ENCODE assay signal across 31 mouse cellular contexts in genomic region chr16:37567113-37568050, GRCm38 (mm10). TPM values are rescaled to one million over a fixed set of nuclear protein-coding genes. Genes with fewer than 3 reads are reported as not detected.
A peak's percentile ranks its signal among the peaks of the same experiment; 100 is the strongest.
DNase-seq lines count a peak whose midpoint lies in the region; ATAC-seq and TF ChIP-seq lines count a peak whose summit lies in the region.
"Had no signal": no experiment of that assay in that cellular context is flagged by ENCODE, and none has a peak within 500 bp of the region (broad histone marks: within the 10 kb centered on the region; RNA-seq: fewer than 3 reads in every experiment).

No protein-coding gene starts in this region.

- peaks cover 29% of the 10 kb centered on the region for H3K36me3 ChIP-seq in heart, embryonic 12.5 days
- H3K36me3 ChIP-seq in midbrain, embryonic 15.5 days (replicated peaks): no peaks in the 10 kb centered on the region
- peaks cover 19% of the 10 kb centered on the region for H3K36me3 ChIP-seq in midbrain, embryonic 10.5 days
- peaks cover 3% of the 10 kb centered on the region; the same call in 1 of the 2 replicates for H3K36me3 ChIP-seq in forebrain, embryonic 14.5 days (ENCODE audit: control insufficient read depth, insufficient read depth, low read length)
- H3K36me3 ChIP-seq in intestine, postnatal 0 days (ENCODE audit: control insufficient read depth, insufficient read depth): peaks cover 30% of the 10 kb centered on the region; the same call in 1 of the 2 replicates
- H3K36me3 ChIP-seq: embryonic facial prominence, embryonic 15.5 days; neural tube, embryonic 15.5 days had no signal

- H3K9ac ChIP-seq in heart, embryonic 12.5 days: no peak overlapping the region
- no peak overlapping the region for H3K9ac ChIP-seq in midbrain, embryonic 15.5 days
- H3K9ac ChIP-seq in forebrain, embryonic 14.5 days (ENCODE audit: low read length): no peak overlapping the region
- no peak overlapping the region for H3K9ac ChIP-seq in intestine, postnatal 0 days (ENCODE audit: low read depth, low read length)
- H3K9ac ChIP-seq: embryonic facial prominence, embryonic 15.5 days; hindbrain, embryonic 13.5 days; limb, embryonic 12.5 days; liver, embryonic 13.5 days; neural tube, embryonic 15.5 days had no signal

- no peaks in the 10 kb centered on the region for H3K27me3 ChIP-seq in heart, embryonic 12.5 days (replicated peaks)
- H3K27me3 ChIP-seq in midbrain, embryonic 15.5 days (replicated peaks): no peaks in the 10 kb centered on the region
- H3K27me3 ChIP-seq in midbrain, embryonic 10.5 days (ENCODE audit: low read depth, poor library complexity, severe bottlenecking): no peaks in the 10 kb centered on the region
- H3K27me3 ChIP-seq in forebrain, embryonic 14.5 days (replicated peaks; ENCODE audit: control insufficient read depth, insufficient read depth, low read length): no peaks in the 10 kb centered on the region
- no peaks in the 10 kb centered on the region for H3K27me3 ChIP-seq in intestine, postnatal 0 days (replicated peaks; ENCODE audit: control insufficient read depth, insufficient read depth, low read length)
- H3K27me3 ChIP-seq: embryonic facial prominence, embryonic 15.5 days; hindbrain, embryonic 13.5 days; limb, embryonic 12.5 days; liver, embryonic 13.5 days; neural tube, embryonic 15.5 days had no signal

- peak; percentile 18 for DNase-seq in heart, adult 11 months
- no peak for DNase-seq in midbrain, embryonic 10.5 days (ENCODE audit: low spot score)
- DNase-seq in forebrain, embryonic 14.5 days (ENCODE audit: low spot score): no peak
- no peak for DNase-seq in thymus, postnatal 0 days (ENCODE audit: low spot score)
- DNase-seq: adrenal gland, adult 2 months; cerebellum, adult 8-10 months; cerebellum, postnatal 25 days; gastrocnemius, postnatal 25 days; heart, adult 18-20 months; heart, postnatal 4 days; kidney, adult 11 months; kidney, postnatal 14 days; liver, embryonic 13.5 days; lung, adult 2 months; lung, postnatal 10 days; retina, postnatal 1 day; right cerebral cortex, postnatal 14 days; thymus, adult 2 months; thymus, postnatal 4 days had no signal

- H3K9me3 ChIP-seq in heart, embryonic 12.5 days (replicated peaks): 0 out of 2 replicates have a peak, but pooled peaks cover under 1% of the 10 kb centered on the region
- H3K9me3 ChIP-seq in midbrain, embryonic 15.5 days: no peaks in the 10 kb centered on the region
- H3K9me3 ChIP-seq in midbrain, embryonic 10.5 days (replicated peaks): no peaks in the 10 kb centered on the region
- no peaks in the 10 kb centered on the region for H3K9me3 ChIP-seq in forebrain, embryonic 14.5 days (replicated peaks; ENCODE audit: control insufficient read depth, low read length)
- no peaks in the 10 kb centered on the region for H3K9me3 ChIP-seq in intestine, postnatal 0 days (ENCODE audit: control insufficient read depth)
- H3K9me3 ChIP-seq: embryonic facial prominence, embryonic 10.5 days; embryonic facial prominence, embryonic 15.5 days; hindbrain, embryonic 13.5 days; limb, embryonic 12.5 days; liver, embryonic 13.5 days; neural tube, embryonic 15.5 days had no signal

- no peak for ATAC-seq in heart, embryonic 12.5 days (ENCODE audit: insufficient number of reproducible peaks, low FRiP score)
- 0 out of 2 replicates have a peak, but pooled peaks have one; percentile 51 for ATAC-seq in midbrain, embryonic 15.5 days (replicated peaks)
- peak; percentile 50; the same call in 1 of the 2 replicates for ATAC-seq in forebrain, embryonic 14.5 days
- ATAC-seq in intestine, postnatal 0 days: no peak
- ATAC-seq: CD4-positive, CD25-positive, alpha-beta regulatory T cell, adult 4 months had no signal

- no peak overlapping the region for H3K4me3 ChIP-seq in heart, embryonic 12.5 days
- H3K4me3 ChIP-seq in midbrain, embryonic 15.5 days: no peak overlapping the region
- no peak overlapping the region for H3K4me3 ChIP-seq in midbrain, embryonic 10.5 days
- H3K4me3 ChIP-seq in forebrain, embryonic 14.5 days (ENCODE audit: low read depth, low read length): no peak overlapping the region
- H3K4me3 ChIP-seq in intestine, postnatal 0 days (ENCODE audit: low read depth, low read length): no peak overlapping the region
- H3K4me3 ChIP-seq: embryonic facial prominence, embryonic 10.5 days; embryonic facial prominence, embryonic 15.5 days; hindbrain, embryonic 13.5 days; left cerebral cortex, adult 2 months; limb, embryonic 12.5 days; liver, embryonic 13.5 days; neural tube, embryonic 15.5 days had no signal

- no peak overlapping the region for H3K27ac ChIP-seq in heart, embryonic 12.5 days (ENCODE audit: poor library complexity, severe bottlenecking)
- peak overlapping the region; percentile 22; the same call in 1 of the 2 replicates for H3K27ac ChIP-seq in midbrain, embryonic 15.5 days
- H3K27ac ChIP-seq in midbrain, embryonic 10.5 days (replicated peaks): no peak overlapping the region; the same call in 1 of the 2 replicates
- H3K27ac ChIP-seq in forebrain, embryonic 14.5 days (ENCODE audit: low read depth, low read length): no peak overlapping the region
- H3K27ac ChIP-seq in intestine, postnatal 0 days (ENCODE audit: low read depth, low read length): no peak overlapping the region
- H3K27ac ChIP-seq: embryonic facial prominence, embryonic 10.5 days; embryonic facial prominence, embryonic 15.5 days; hindbrain, embryonic 13.5 days; limb, embryonic 12.5 days; liver, embryonic 13.5 days; macrophage; neural tube, embryonic 15.5 days had no signal

- peaks cover 25% of the 10 kb centered on the region for H3K4me1 ChIP-seq in heart, embryonic 12.5 days (replicated peaks)
- H3K4me1 ChIP-seq in midbrain, embryonic 15.5 days: peaks cover 12% of the 10 kb centered on the region
- H3K4me1 ChIP-seq in midbrain, embryonic 10.5 days: peaks cover 26% of the 10 kb centered on the region
- H3K4me1 ChIP-seq in forebrain, embryonic 14.5 days (ENCODE audit: control insufficient read depth, insufficient read depth, low read length): peaks cover 4% of the 10 kb centered on the region; the same call in 1 of the 2 replicates
- H3K4me1 ChIP-seq in intestine, postnatal 0 days (replicated peaks; ENCODE audit: control insufficient read depth, insufficient read depth, low read length): no peaks in the 10 kb centered on the region

- WGBS in heart, embryonic 12.5 days: 73% methylated on average over 12 of the region's 12 CpGs
- WGBS in midbrain, embryonic 15.5 days: 59% methylated on average over 12 of the region's 12 CpGs
- WGBS in midbrain, embryonic 10.5 days: 88% methylated on average over 12 of the region's 12 CpGs
- WGBS in forebrain, embryonic 14.5 days: 74% methylated on average over 12 of the region's 12 CpGs
- WGBS in intestine, postnatal 0 days: 70% methylated on average over 12 of the region's 12 CpGs

- H3K4me2 ChIP-seq in heart, embryonic 12.5 days: no peak overlapping the region
- H3K4me2 ChIP-seq in midbrain, embryonic 15.5 days: no peak overlapping the region
- H3K4me2 ChIP-seq in forebrain, embryonic 14.5 days (ENCODE audit: low read length): no peak overlapping the region
- no peak overlapping the region for H3K4me2 ChIP-seq in intestine, postnatal 0 days (replicated peaks; ENCODE audit: low read depth)
- H3K4me2 ChIP-seq: embryonic facial prominence, embryonic 15.5 days; heart, embryonic 11.5 days; hindbrain, embryonic 13.5 days; limb, embryonic 12.5 days; liver, embryonic 13.5 days; neural tube, embryonic 15.5 days had no signal

- no peak for TF ChIP-seq CTCF in intestine, postnatal 0 days (IDR thresholded peaks at IDR 0.05; ENCODE audit: low read depth)

RNA-seq across cellular contexts. Expression of gene Hgd, which starts 12.6 kb away (rescaled TPM):
- polyA plus RNA-seq in heart, embryonic 12.5 days (2016; fragmentation: Nextera tagmentation; extraction: Ambion mirVana): 0.43 and 0.49 TPM in 2 replicates
- 0.14 and 0.37 TPM in 2 replicates for polyA plus RNA-seq in midbrain, embryonic 15.5 days (2015; fragmentation: Nextera tagmentation; extraction: Ambion mirVana)
- polyA plus RNA-seq in midbrain, embryonic 10.5 days (2016; fragmentation: Nextera tagmentation; extraction: Ambion mirVana): 0.21 and 0.31 TPM in 2 replicates
- polyA plus RNA-seq in forebrain, embryonic 14.5 days (2014; fragmentation: Nextera tagmentation; extraction: Ambion mirVana): not detected in 2 replicates
- 2.7 and 4.2 TPM in 2 replicates for polyA plus RNA-seq in intestine, postnatal 0 days (2015; fragmentation: Nextera tagmentation; extraction: Ambion mirVana)
- 0.33 and 0.37 TPM in 2 replicates for polyA plus RNA-seq in thymus, postnatal 0 days (2015; fragmentation: Nextera tagmentation; extraction: Ambion mirVana)
- polyA plus RNA-seq: adrenal gland, adult 2 months; embryonic facial prominence, embryonic 15.5 days; macrophage had no signal

RNA-seq across cellular contexts. Expression of gene Rabl3, which starts 27.7 kb away (rescaled TPM):
- 33.8 and 34.5 TPM in 2 replicates for polyA plus RNA-seq in heart, embryonic 12.5 days (2016; fragmentation: Nextera tagmentation; extraction: Ambion mirVana)
- polyA plus RNA-seq in midbrain, embryonic 15.5 days (2015; fragmentation: Nextera tagmentation; extraction: Ambion mirVana): 18.9 and 19.9 TPM in 2 replicates
- 45.9 and 48.4 TPM in 2 replicates for polyA plus RNA-seq in midbrain, embryonic 10.5 days (2016; fragmentation: Nextera tagmentation; extraction: Ambion mirVana)
- polyA plus RNA-seq in forebrain, embryonic 14.5 days (2014; fragmentation: Nextera tagmentation; extraction: Ambion mirVana): 22.6 and 22.8 TPM in 2 replicates
- 25.6 and 27.4 TPM in 2 replicates for polyA plus RNA-seq in intestine, postnatal 0 days (2015; fragmentation: Nextera tagmentation; extraction: Ambion mirVana)
- polyA plus RNA-seq in thymus, postnatal 0 days (2015; fragmentation: Nextera tagmentation; extraction: Ambion mirVana): 17.0 and 17.1 TPM in 2 replicates

RNA-seq across cellular contexts. Expression of gene Gtf2e1, which starts 27.8 kb away (rescaled TPM):
- polyA plus RNA-seq in heart, embryonic 12.5 days (2016; fragmentation: Nextera tagmentation; extraction: Ambion mirVana): 25.9 and 28.5 TPM in 2 replicates
- polyA plus RNA-seq in midbrain, embryonic 15.5 days (2015; fragmentation: Nextera tagmentation; extraction: Ambion mirVana): 32.0 and 32.4 TPM in 2 replicates
- polyA plus RNA-seq in midbrain, embryonic 10.5 days (2016; fragmentation: Nextera tagmentation; extraction: Ambion mirVana): 55.2 and 59.9 TPM in 2 replicates
- polyA plus RNA-seq in forebrain, embryonic 14.5 days (2014; fragmentation: Nextera tagmentation; extraction: Ambion mirVana): 42.3 and 43.9 TPM in 2 replicates
- polyA plus RNA-seq in intestine, postnatal 0 days (2015; fragmentation: Nextera tagmentation; extraction: Ambion mirVana): 9.7 and 10.6 TPM in 2 replicates
- 20.5 and 21.6 TPM in 2 replicates for polyA plus RNA-seq in thymus, postnatal 0 days (2015; fragmentation: Nextera tagmentation; extraction: Ambion mirVana)

Comparison
In these comparisons a context has a peak if more than half of its experiments do, and no peak if none do; other contexts are left out.
1. ATAC-seq: peak in midbrain, embryonic 15.5 days (single experiment) and forebrain, embryonic 14.5 days (single experiment); none in heart, embryonic 12.5 days (single experiment) and intestine, postnatal 0 days (single experiment).